Mouse (Mus musculus): ENCODE measurements around the gene Umad1. TPM values are rescaled to one million over a fixed set of nuclear protein-coding genes. Genes with fewer than 3 reads are reported as not detected.

Umad1 gene
- polyA plus RNA-seq (2012; rRNA removed): 21.9 and 23.0 TPM in 2 replicates

DNA sequence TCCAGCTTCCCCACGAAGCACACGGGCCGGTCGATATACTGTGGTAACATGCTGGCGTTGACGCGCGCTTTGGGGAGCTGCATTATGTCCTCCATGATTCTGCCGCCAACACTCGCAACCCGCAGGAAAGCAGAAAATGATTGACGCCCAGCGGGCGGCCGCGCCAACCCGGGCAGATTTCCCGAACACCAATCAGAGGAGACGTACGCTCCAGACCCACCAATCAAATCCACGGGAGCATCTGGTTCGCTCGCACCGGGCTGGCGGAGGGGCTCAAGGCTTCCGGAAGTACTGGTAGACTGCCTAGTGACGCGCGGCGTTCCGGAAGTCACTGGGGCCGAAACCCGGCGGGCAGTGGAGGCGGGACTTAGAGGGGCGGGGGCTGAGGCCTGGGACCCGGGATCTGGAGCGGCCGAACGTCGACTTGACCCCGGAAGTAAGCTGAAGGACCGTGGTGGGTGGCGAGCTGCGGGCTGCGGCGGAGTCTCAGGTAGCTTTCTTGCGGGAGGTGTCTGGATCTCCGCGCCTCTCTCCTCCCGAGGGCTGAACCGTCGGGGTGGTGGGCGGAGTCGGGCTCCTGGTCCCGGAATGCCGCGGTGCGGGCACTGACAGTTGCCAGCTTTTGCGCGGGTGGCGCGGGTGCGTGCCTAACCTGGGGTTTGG lies at the start of gene Umad1, which contains the start of the genes Rpa3 and Gm45062:
Gene Umad1, plus strand, starts transcription at position 285 of the 663 bp plus-strand sequence.
Gene Rpa3, minus strand, starts transcription at position 170 of the 663 bp plus-strand sequence.
Gene Gm45062, plus strand, starts transcription at position 447 of the 663 bp plus-strand sequence.
- Histone ChIP-seq H3K27me3 (replicated peaks; ENCODE audit: control insufficient read depth, insufficient read depth, low read length) (no peaks in the 10 kb centered on the region), H3K4me1 (ENCODE audit: control insufficient read depth, insufficient read depth, low read length) (peaks cover 2% of the 10 kb centered on the region; the same call in 1 of the 2 replicates), H3K27ac (ENCODE audit: insufficient read depth, low read depth, low read length) (peak within 1 kb of the TSS; percentile 78), H3K4me3 (ENCODE audit: insufficient read depth, low read depth, low read length) (peak within 1 kb of the TSS; percentile 97), H3K36me3 (ENCODE audit: control insufficient read depth, insufficient read depth, low read length) (no peaks in the 10 kb centered on the region; the same call in 1 of the 2 replicates)
- peak; percentile 99 for DNase-seq
- TF ChIP-seq POLR2A (IDR thresholded peaks at IDR 0.05; ENCODE audit: low read depth, low read length) (peak; percentile 56), CTCF (conservative IDR thresholded peaks at IDR 0.05; ENCODE audit: insufficient read depth, insufficient read length, low read depth, low read length) (no peak)
- WGBS: under 1% methylated on average over 64 of the region's 64 CpGs

DNA sequence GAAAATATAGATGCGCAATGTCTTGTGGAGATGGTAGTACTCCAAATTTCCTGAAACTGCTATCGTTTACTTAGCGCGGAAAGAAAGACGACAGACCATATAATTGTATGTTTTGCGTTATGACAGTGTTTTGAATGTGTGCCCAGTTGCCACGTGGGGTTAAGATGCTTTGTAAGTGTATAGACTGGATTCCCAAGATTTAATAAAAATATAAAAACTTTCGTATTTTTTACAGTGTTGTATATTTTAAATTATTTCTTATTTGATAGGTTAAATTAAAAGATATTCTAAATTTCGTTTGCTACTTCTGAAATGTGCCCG lies 49.3 kb upstream of the Umad1 start:
- H3K36me3 ChIP-seq (ENCODE audit: control insufficient read depth, insufficient read depth, low read length): peaks cover 1% of the 10 kb centered on the region; the same call in 1 of the 2 replicates
- WGBS: 14% methylated on average over 10 of the region's 10 CpGs
- H3K4me1 ChIP-seq (ENCODE audit: control insufficient read depth, insufficient read depth, low read length): peaks cover 3% of the 10 kb centered on the region; the same call in 1 of the 2 replicates
- H3K27me3 ChIP-seq (replicated peaks; ENCODE audit: control insufficient read depth, insufficient read depth, low read length): no peaks in the 10 kb centered on the region
- peak overlapping the region; percentile 87 for H3K4me3 ChIP-seq (ENCODE audit: insufficient read depth, low read depth, low read length)
- TF ChIP-seq POLR2A (IDR thresholded peaks at IDR 0.05; ENCODE audit: low read depth, low read length) (no peak), CTCF (conservative IDR thresholded peaks at IDR 0.05; ENCODE audit: insufficient read depth, insufficient read length, low read depth, low read length) (no peak)
- no peak for DNase-seq
- peak overlapping the region; percentile 53 for H3K27ac ChIP-seq (ENCODE audit: insufficient read depth, low read depth, low read length)

DNA sequence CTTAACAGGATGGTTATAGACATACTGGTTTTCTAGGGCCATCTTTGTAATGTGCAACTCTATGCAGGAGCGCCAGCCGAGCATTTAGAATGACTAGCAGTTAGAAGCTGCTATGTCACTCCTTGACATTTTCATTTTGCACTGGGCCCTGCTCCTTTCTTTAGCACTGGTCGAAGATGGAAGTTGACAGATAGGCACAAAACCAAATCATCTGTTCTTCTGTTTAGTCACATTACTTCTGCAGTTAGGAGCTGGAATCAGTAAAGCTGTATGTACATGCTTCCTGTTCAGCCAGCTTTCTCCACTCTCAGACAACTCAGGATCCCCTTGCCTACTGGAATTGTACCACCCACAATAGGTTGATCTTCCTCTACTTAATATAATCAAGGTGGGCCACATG lies 48.4 kb upstream of the Umad1 start:
- Histone ChIP-seq H3K27ac (ENCODE audit: insufficient read depth, low read depth, low read length) (no peak overlapping the region), H3K4me3 (ENCODE audit: insufficient read depth, low read depth, low read length) (no peak overlapping the region), H3K36me3 (ENCODE audit: control insufficient read depth, insufficient read depth, low read length) (peaks cover 1% of the 10 kb centered on the region; the same call in 1 of the 2 replicates), H3K27me3 (replicated peaks; ENCODE audit: control insufficient read depth, insufficient read depth, low read length) (no peaks in the 10 kb centered on the region), H3K4me1 (ENCODE audit: control insufficient read depth, insufficient read depth, low read length) (peaks cover 3% of the 10 kb centered on the region; the same call in 1 of the 2 replicates)
- DNase-seq: no peak
- TF ChIP-seq POLR2A (IDR thresholded peaks at IDR 0.05; ENCODE audit: low read depth, low read length) (no peak), CTCF (conservative IDR thresholded peaks at IDR 0.05; ENCODE audit: insufficient read depth, insufficient read length, low read depth, low read length) (no peak)
- WGBS: 95% methylated on average over 3 of the region's 3 CpGs

DNA sequence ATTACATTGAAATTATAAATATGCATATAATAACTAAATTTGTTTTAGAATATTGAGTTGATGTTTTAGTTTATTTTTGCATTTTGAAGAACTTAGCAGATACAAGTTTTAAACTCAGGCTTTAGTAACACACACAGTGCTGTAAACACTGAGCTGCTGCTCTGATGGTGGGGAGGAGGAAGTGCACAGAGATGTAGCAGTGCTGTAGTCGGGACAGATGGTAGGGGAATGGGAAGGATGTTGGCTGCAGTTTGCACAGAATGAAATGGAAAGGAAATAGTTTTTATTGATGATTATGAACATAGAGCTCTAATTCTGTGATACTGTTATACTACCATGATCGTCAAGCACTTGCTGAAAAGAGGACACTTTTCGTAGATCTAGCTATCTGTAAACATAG lies 32.1 kb upstream of the Umad1 start:
- 83% methylated on average over 3 of the region's 3 CpGs for WGBS
- Histone ChIP-seq H3K4me1 (ENCODE audit: control insufficient read depth, insufficient read depth, low read length) (no peaks in the 10 kb centered on the region), H3K36me3 (ENCODE audit: control insufficient read depth, insufficient read depth, low read length) (no peaks in the 10 kb centered on the region; the same call in 1 of the 2 replicates), H3K27ac (ENCODE audit: insufficient read depth, low read depth, low read length) (no peak overlapping the region), H3K27me3 (replicated peaks; ENCODE audit: control insufficient read depth, insufficient read depth, low read length) (no peaks in the 10 kb centered on the region), H3K4me3 (ENCODE audit: insufficient read depth, low read depth, low read length) (no peak overlapping the region)
- DNase-seq: no peak
- TF ChIP-seq POLR2A (IDR thresholded peaks at IDR 0.05; ENCODE audit: low read depth, low read length) (no peak), CTCF (conservative IDR thresholded peaks at IDR 0.05; ENCODE audit: insufficient read depth, insufficient read length, low read depth, low read length) (no peak)

DNA sequence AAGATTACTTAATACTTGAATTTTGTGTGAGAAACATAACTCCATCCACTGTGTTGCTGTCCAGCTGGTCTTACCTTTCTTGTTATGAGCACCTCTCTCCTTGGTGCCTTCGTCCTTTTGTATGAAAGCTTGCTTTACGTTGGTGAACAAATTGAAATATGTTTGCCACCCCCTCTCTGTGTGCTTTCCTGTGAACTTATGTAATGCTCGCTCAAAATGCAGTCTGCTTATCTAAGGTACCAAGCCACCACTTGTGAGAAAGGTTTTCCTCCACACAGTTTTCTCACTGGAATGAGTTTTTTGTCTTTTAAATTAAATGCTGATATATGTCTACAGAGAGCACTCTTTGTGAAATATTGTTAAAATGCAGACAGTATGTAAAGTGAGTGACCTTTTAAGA lies 30.5 kb upstream of the Umad1 start:
- no peak overlapping the region for H3K4me3 ChIP-seq (ENCODE audit: insufficient read depth, low read depth, low read length)
- H3K36me3 ChIP-seq (ENCODE audit: control insufficient read depth, insufficient read depth, low read length): no peaks in the 10 kb centered on the region; the same call in 1 of the 2 replicates
- WGBS: 90% methylated on average over 3 of the region's 3 CpGs
- H3K27ac ChIP-seq (ENCODE audit: insufficient read depth, low read depth, low read length): no peak overlapping the region
- no peaks in the 10 kb centered on the region for H3K4me1 ChIP-seq (ENCODE audit: control insufficient read depth, insufficient read depth, low read length)
- no peaks in the 10 kb centered on the region for H3K27me3 ChIP-seq (replicated peaks; ENCODE audit: control insufficient read depth, insufficient read depth, low read length)
- TF ChIP-seq CTCF (conservative IDR thresholded peaks at IDR 0.05; ENCODE audit: insufficient read depth, insufficient read length, low read depth, low read length): no peak
- DNase-seq: no peak

DNA sequence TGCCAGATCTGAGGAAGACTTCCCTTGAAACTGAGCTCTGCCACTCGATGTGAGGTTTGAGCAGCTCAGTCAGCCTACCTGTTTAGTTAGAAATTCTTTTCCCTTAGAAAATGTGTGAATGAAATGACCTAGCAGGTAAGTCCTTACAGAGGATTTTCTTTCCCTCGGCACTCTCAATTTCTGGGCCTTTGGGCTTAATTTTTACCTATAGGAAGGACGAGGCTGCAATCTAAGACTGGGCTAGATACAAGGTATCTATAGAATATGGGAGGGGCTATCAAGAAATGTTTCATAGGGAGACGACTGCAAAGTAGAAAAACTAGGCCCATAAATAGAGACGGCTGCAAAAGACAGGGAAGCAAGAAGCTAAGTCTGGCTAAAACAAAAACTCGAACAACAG lies 772 bp upstream of the Umad1 start:
- H3K27ac ChIP-seq (ENCODE audit: insufficient read depth, low read depth, low read length): peak overlapping the region; percentile 54; the same call in 1 of the 2 replicates
- H3K4me1 ChIP-seq (ENCODE audit: control insufficient read depth, insufficient read depth, low read length): peaks cover 2% of the 10 kb centered on the region; the same call in 1 of the 2 replicates
- 3% methylated on average over 6 of the region's 6 CpGs for WGBS
- H3K36me3 ChIP-seq (ENCODE audit: control insufficient read depth, insufficient read depth, low read length): peaks cover 2% of the 10 kb centered on the region
- no peak for DNase-seq
- H3K4me3 ChIP-seq (ENCODE audit: insufficient read depth, low read depth, low read length): peak overlapping the region; percentile 97; the same call in 1 of the 2 replicates
- no peak for TF ChIP-seq POLR2A (IDR thresholded peaks at IDR 0.05; ENCODE audit: low read depth, low read length)
- H3K27me3 ChIP-seq (replicated peaks; ENCODE audit: control insufficient read depth, insufficient read depth, low read length): no peaks in the 10 kb centered on the region

DNA sequence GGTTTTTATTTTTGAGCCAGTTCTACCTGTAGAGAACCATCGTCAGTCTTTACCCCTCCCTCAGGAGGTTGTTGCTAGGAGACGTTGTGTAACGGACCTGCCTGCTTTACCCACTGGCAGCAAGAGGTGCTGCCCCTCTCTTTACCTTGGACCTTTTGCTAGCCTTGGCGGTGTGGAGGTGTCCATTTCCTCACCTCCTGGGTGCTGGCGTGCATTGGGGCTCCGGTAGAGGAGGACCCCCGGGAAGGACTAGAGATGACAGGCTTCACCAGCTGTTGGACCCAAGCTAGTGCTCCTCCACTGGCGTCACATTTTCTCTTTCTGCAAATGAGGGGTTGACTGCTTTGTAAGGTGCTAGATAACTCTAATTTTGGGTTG lies 568 bp downstream of the Umad1 start:
- TF ChIP-seq POLR2A (IDR thresholded peaks at IDR 0.05; ENCODE audit: low read depth, low read length) (no peak), CTCF (conservative IDR thresholded peaks at IDR 0.05; ENCODE audit: insufficient read depth, insufficient read length, low read depth, low read length) (no peak)
- H3K36me3 ChIP-seq (ENCODE audit: control insufficient read depth, insufficient read depth, low read length): no peaks in the 10 kb centered on the region
- under 1% methylated on average over 8 of the region's 8 CpGs for WGBS
- H3K27ac ChIP-seq (ENCODE audit: insufficient read depth, low read depth, low read length): peak overlapping the region; percentile 78
- H3K27me3 ChIP-seq (replicated peaks; ENCODE audit: control insufficient read depth, insufficient read depth, low read length): no peaks in the 10 kb centered on the region
- peaks cover 2% of the 10 kb centered on the region; the same call in 1 of the 2 replicates for H3K4me1 ChIP-seq (ENCODE audit: control insufficient read depth, insufficient read depth, low read length)
- no peak for DNase-seq
- peak overlapping the region; percentile 75 for H3K4me3 ChIP-seq (ENCODE audit: insufficient read depth, low read depth, low read length)

Measured in kidney, adult 2 months (tissue).